Mouse (Mus musculus) testis, adult 2 months (tissue): ENCODE results near the gene Atp6v1c2.

Source experiments
- CTCF ChIP-seq: fragments of 200-500 bp; IDR thresholded peaks from 2 replicates; pipeline ENCODE4 v1.5.1; 2012; ENCODE audit warnings: low read depth, mild to moderate bottlenecking, inconsistent platforms, low read length, moderate library complexity; ENCODE audit not compliant: control insufficient read depth, insufficient read depth, insufficient replicate concordance
- POLR2A ChIP-seq: fragments of 200-500 bp; IDR thresholded peaks from 2 replicates; pipeline ENCODE4 v1.6.1; 2012; ENCODE audit warnings: low read depth, mild to moderate bottlenecking, inconsistent platforms, low read length, moderate library complexity; ENCODE audit not compliant: control insufficient read depth

DNA sequence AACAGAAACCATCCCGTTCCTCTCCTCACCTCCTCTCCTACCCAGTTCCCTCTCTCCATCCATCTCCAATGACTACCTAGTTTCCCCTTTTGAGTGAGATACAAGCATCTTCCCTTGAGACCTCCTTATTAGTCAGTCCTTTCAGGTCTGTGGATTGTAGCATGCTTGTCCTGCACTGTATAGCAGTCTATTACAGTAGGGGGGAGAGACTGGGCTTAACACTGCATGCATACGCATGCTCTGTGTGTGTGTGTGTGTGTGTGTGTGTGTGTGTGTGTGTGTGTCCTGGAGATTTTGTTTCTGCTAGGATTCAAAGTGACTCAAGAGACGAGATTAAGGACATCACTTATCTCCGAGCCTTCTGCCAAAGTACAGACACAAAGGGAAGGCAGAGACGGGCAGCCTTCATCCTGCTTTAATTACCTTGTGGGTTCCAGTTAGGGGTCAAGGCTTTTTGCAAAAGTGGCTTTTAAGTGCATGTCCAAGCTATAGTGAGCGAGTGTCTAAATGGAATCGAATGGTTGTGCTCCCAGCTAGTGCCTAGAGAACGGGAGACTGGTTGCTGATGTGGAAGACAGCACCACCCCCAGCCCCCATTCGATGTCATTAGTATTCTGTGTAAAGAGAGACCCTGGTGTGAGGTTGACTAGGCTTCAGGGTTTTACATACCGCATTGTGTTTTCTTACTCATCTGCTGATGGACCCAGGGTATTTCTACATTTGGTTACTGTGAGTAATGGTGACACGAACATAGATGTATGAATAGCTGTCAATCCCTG is 93.4 kb downstream of the Atp6v1c2 start:
- TF ChIP-seq CTCF, result no peak
- TF ChIP-seq POLR2A, result no peak
